Mouse (Mus musculus): ENCODE measurements at regions not wholly inside any gene's neighbourhood (a gene's known extent, or its start where the extent isn't known, plus 50 kb on each side); places are given as distances from the start of the nearest gene placed in this dataset.

DNA sequence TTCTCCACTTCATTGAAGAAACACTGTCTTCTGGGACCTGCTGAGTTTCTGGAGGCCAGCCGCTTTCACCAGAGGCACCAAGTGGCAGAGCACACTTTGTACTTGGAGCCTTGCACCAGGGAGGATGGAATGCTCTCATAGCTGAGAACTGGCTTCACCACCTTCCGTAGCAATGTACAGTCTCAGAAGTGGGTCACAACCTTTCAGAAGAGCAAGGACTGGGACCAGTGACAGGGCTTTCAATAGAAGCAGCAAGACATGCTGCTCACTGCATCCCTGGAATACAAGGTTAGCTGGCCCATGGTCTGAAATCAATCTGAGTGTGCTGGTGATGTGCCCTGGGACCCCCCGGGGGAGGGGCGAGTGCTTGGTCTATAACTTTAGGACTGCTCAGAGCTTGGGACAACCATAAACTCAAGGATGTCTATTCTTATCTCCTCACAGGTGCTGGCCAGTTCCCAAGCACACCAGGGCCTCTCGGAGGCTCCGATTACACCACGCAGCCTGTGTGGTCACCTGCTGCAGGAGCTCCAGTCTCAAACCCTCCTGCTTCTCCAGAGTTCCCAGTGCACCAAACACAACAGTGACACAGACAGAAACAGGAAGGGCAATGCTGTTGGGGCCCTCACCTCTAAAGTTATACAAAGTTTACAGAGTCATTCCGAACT lies 114.4 kb upstream of the Tmem45b start:
- Histone ChIP-seq H3K9me3 (replicated peaks; ENCODE audit: insufficient read depth, low read length) (no peaks in the 10 kb centered on the region), H3K27me3 (ENCODE audit: control insufficient read depth in 1 of 2, insufficient read depth in 2 of 2, low read length in 2 of 2) (no peaks in the 10 kb centered on the region), H3K27ac (ENCODE audit: control insufficient read depth, low read depth, low read length) (no peak overlapping the region), H3K4me1 (ENCODE audit: control insufficient read depth in 1 of 2, insufficient read depth in 2 of 2, low read length in 2 of 2) (no peaks in the 10 kb centered on the region), H3K79me2 (ENCODE audit: control insufficient read depth, insufficient read depth, low read length, poor library complexity) (no peaks in the 10 kb centered on the region), H3K4me3 (ENCODE audit: control insufficient read depth in 1 of 2, insufficient read depth in 1 of 2, low read depth in 2 of 2, low read length in 2 of 2) (no peak overlapping the region), H3K36me3 (ENCODE audit: control insufficient read depth in 1 of 2, insufficient read depth in 2 of 2, low read length in 2 of 2) (no peaks in the 10 kb centered on the region), H3K9ac (ENCODE audit: control insufficient read depth, low read depth, low read length, poor library complexity, severe bottlenecking) (no peak overlapping the region)
- DNase-seq (ENCODE audit: low read depth, low spot score) = no peak
- TF ChIP-seq SIN3A (IDR thresholded peaks at IDR 0.05; ENCODE audit: low read length) (no peak), POLR2AphosphoS5 (IDR thresholded peaks at IDR 0.05; ENCODE audit: borderline replicate concordance, low read depth, low read length) (no peak)

DNA sequence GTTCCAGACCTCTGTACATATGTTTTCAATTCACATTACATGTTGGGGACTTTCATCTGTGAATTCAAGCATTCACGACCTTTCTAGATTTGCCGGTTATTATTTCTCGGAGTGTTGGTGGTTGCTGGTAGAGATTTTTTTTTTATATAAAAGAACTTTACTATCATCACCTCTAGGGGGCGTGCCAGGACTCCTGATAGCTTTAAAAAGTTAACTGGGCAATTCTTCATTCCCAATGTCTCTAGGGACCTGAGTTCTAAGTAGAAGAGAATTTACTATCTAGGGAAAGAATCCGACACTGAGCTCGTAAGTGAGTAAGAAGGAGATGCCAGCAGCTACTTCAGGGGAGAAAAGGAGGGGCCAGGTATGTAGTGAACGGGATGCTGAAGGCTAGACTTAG lies 112.8 kb upstream of the Tmem45b start:
- H3K4me1 ChIP-seq (ENCODE audit: control insufficient read depth in 1 of 2, insufficient read depth in 2 of 2, low read length in 2 of 2) = no peaks in the 10 kb centered on the region
- no peak overlapping the region for H3K27ac ChIP-seq (ENCODE audit: control insufficient read depth, low read depth, low read length)
- H3K36me3 ChIP-seq (ENCODE audit: control insufficient read depth in 1 of 2, insufficient read depth in 2 of 2, low read length in 2 of 2) = no peaks in the 10 kb centered on the region
- no peak for DNase-seq (ENCODE audit: low read depth, low spot score)
- H3K27me3 ChIP-seq (ENCODE audit: control insufficient read depth in 1 of 2, insufficient read depth in 2 of 2, low read length in 2 of 2) = peaks cover 0 to 2% of the 10 kb centered on the region in 2 experiments; a peak in 1 of 4 replicates
- no peaks in the 10 kb centered on the region for H3K9me3 ChIP-seq (replicated peaks; ENCODE audit: insufficient read depth, low read length)
- TF ChIP-seq GABPA (IDR thresholded peaks at IDR 0.05; ENCODE audit: low read depth, low read length) = no peak
- TF ChIP-seq EP300 (IDR thresholded peaks at IDR 0.05; ENCODE audit: low read depth in 1 of 2, low read length in 2 of 2) = no peak
- no peak for TF ChIP-seq CHD1 (IDR thresholded peaks at IDR 0.05; ENCODE audit: low read depth, low read length)
- no peak for TF ChIP-seq ETS1 (IDR thresholded peaks at IDR 0.05; ENCODE audit: low read depth, low read length)
- no peak for TF ChIP-seq POLR2A (IDR thresholded peaks at IDR 0.05; ENCODE audit: control insufficient read depth in 1 of 2, insufficient read depth in 1 of 2, low read depth in 1 of 2, low read length in 2 of 2, poor library complexity in 1 of 2)
- no peak for TF ChIP-seq USF1 (IDR thresholded peaks at IDR 0.05; ENCODE audit: low read depth, low read length)
- H3K4me3 ChIP-seq (ENCODE audit: control insufficient read depth in 1 of 2, insufficient read depth in 1 of 2, low read depth in 2 of 2, low read length in 2 of 2) = no peak overlapping the region
- no peaks in the 10 kb centered on the region for H3K79me2 ChIP-seq (ENCODE audit: control insufficient read depth, insufficient read depth, low read length, poor library complexity)
- no peak overlapping the region for H3K9ac ChIP-seq (ENCODE audit: control insufficient read depth, low read depth, low read length, poor library complexity, severe bottlenecking)

DNA sequence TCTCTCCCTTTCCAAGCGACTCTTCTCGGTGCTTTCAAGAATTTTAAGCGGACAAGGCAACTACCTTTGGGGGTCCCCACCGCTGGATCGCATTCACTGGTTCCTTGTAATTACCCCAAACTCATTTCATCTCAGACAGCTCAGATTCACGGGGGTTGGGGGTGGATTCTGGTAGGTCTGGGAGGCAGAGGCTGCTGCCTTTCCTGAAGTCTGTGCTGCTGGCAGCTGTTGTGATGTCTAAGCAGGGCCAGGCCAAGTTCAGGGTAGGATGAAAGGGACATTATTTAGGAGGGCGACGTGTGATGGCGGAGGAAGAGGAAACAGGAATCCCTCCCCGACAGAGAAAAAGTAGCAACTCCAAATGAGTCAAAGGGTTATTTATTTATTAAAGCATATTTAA lies 102.8 kb upstream of the Tmem45b start:
- Histone ChIP-seq H3K9me3 (replicated peaks; ENCODE audit: insufficient read depth, low read length) (no peaks in the 10 kb centered on the region), H3K79me2 (ENCODE audit: control insufficient read depth, insufficient read depth, low read length, poor library complexity) (no peaks in the 10 kb centered on the region), H3K4me1 (ENCODE audit: control insufficient read depth in 1 of 2, insufficient read depth in 2 of 2, low read length in 2 of 2) (no peaks in the 10 kb centered on the region), H3K27ac (ENCODE audit: control insufficient read depth, low read depth, low read length) (no peak overlapping the region), H3K4me3 (ENCODE audit: control insufficient read depth in 1 of 2, insufficient read depth in 1 of 2, low read depth in 2 of 2, low read length in 2 of 2) (no peak overlapping the region), H3K36me3 (ENCODE audit: control insufficient read depth in 1 of 2, insufficient read depth in 2 of 2, low read length in 2 of 2) (no peaks in the 10 kb centered on the region), H3K27me3 (ENCODE audit: control insufficient read depth in 1 of 2, insufficient read depth in 2 of 2, low read length in 2 of 2) (no peaks in the 10 kb centered on the region; a peak in 2 of 4 replicates), H3K9ac (ENCODE audit: control insufficient read depth, low read depth, low read length, poor library complexity, severe bottlenecking) (no peak overlapping the region)
- DNase-seq (ENCODE audit: low read depth, low spot score) = no peak
- TF ChIP-seq EP300 (IDR thresholded peaks at IDR 0.05; ENCODE audit: low read depth in 1 of 2, low read length in 2 of 2) = no peak
- TF ChIP-seq MEF2A (IDR thresholded peaks at IDR 0.05; ENCODE audit: extremely low read depth, insufficient replicate concordance, low read depth, low read length, poor library complexity, severe bottlenecking) = no peak
- no peak for TF ChIP-seq ZNF384 (IDR thresholded peaks at IDR 0.05; ENCODE audit: low read depth, low read length)
- no peak for TF ChIP-seq JUND (IDR thresholded peaks at IDR 0.05; ENCODE audit: low read depth, low read length)
- no peak for TF ChIP-seq MAX (IDR thresholded peaks at IDR 0.05; ENCODE audit: low read length)
- no peak for TF ChIP-seq ZMIZ1 (IDR thresholded peaks at IDR 0.05; ENCODE audit: low read depth, low read length)
- no peak for TF ChIP-seq MYC (IDR thresholded peaks at IDR 0.05; ENCODE audit: low read depth, low read length)
- no peak for TF ChIP-seq SMC3 (IDR thresholded peaks at IDR 0.05; ENCODE audit: low read depth, low read length)
- TF ChIP-seq BHLHE40 (IDR thresholded peaks at IDR 0.05; ENCODE audit: borderline replicate concordance, low read depth, low read length) = no peak
- no peak for TF ChIP-seq USF2 (IDR thresholded peaks at IDR 0.05; ENCODE audit: borderline replicate concordance in 1 of 2, insufficient read depth in 1 of 2, low read depth in 1 of 2, low read length in 2 of 2)
- no peak for TF ChIP-seq MXI1 (IDR thresholded peaks at IDR 0.05; ENCODE audit: low read depth, low read length)

Measured in MEL (cell line).